Mouse (Mus musculus): Measurements from ENCODE around the gene Eml3.

Eml3 gene

GRCm38 (mm10) chr19:8989066-8989566, 59.8 kb downstream of the Eml3 start, which contains the start of gene Ahnak:
Ahnak (plus strand) TSS chr19:8989284.
- DNase-seq: peak; percentile 56

DNA sequence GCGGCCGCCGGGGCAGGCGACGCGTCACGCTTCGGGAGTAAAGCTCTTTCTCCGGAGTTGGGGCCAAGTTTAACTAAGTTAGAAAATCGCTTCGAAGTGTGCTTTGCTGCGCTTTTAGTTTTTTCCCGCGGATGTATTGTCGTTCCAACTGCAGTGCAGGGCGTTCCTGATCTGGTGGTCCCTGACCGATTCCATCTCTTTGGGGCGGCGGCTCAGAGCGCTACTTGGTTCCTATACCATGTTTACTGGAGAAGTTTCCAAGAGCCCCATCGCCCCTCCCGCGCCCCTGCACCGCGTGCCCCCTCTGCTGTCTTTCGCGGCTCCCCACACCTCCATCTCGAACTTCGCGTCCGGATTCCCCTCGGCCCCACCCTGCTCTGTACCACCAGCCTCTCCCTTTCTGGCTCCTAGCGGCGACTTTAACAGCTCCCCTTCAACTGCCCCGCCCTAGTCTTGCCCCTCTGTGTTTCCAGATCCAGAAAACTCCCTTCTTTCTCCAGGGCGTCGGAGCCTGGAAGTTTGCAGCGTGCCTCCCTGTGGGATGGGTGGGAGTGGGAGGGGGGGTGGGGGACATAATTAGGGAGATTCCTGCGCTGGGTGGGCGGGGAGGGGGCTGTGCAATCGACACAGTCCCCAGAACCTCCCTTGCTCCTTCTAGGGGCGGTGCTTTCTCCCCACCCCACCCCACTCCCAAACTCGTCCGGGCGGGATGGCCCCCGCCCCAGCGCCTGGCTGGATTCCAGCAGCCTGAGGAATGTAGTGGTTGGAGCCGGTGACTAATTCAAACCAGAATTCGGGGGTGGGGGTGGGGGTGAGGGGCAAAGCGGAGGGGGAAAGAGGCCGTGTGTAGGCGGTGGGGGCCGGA, 60.4 kb downstream of the Eml3 start:
- peak; percentile 76 for DNase-seq

DNA sequence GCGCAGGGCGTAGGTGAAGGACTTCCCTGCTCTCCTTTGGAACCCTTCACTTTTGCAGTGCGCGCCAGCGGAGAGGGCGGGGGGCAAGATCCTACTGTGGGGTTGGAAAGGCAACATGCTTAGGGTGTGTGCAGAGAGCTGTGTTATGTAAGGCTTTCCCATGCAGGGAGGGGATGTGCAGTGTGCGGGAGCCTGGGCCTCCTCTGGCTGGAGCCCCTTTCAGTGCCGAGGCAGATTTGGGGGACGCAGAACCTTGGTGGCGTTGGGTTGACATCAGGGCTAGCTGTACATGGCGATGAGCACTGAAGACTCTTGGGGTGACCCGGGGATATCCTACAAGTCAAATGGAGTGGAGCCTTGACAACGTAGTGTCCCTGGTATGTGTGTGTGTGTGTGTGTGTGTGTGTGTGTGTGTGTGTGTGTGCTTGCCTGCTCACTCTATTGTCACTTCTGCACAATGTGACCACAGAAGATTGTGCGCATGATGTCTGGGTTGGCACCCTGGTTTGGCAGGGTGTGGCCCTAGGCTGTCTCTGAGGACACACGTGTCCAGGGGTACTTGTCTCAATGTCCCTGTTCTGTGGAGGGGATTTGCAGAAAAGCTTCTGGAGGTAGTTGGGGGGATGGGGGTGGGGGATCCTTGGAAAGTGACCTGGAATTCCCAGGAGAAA, 61.2 kb downstream of the Eml3 start:
- DNase-seq: peak; percentile 32
